Mouse (Mus musculus) MEL (cell line): ENCODE data around the gene Mapk10. TPM values are rescaled to one million over a fixed set of nuclear protein-coding genes. Genes with fewer than 3 reads are reported as not detected.

Experiments used
- DNase-seq: peaks from one replicate; pipeline ENCODE4 v3.0.0; 2011; ENCODE audit warnings: low read depth, low spot score
- H3K27ac ChIP-seq: 2 replicates; pipeline ENCODE4 v1.5.1; 2012; ENCODE audit warnings: low read depth, mild to moderate bottlenecking, control low read depth, low read length, moderate library complexity; ENCODE audit not compliant: control insufficient read depth
- H3K27me3 ChIP-seq, 2 experiments: fragments of 150-350 bp in 1 of 2; sonication (generic) in 1 of 2; 2 replicates each; pipeline ENCODE4 v1.6.1; 2012; ENCODE audit warnings: low read length in 2 of 2, mild to moderate bottlenecking in 2 of 2, improper control_type of control experiment in 1 of 2, moderate library complexity in 1 of 2; ENCODE audit not compliant: insufficient read depth in 2 of 2, control insufficient read depth in 1 of 2
- H3K36me3 ChIP-seq, 2 experiments: 2 replicates each; pipeline ENCODE4 v1.6.1; 2012 to 2014; ENCODE audit warnings: low read length in 2 of 2, improper control_type of control experiment in 1 of 2, inconsistent platforms in 1 of 2, mild to moderate bottlenecking in 1 of 2; ENCODE audit not compliant: insufficient read depth in 2 of 2, control insufficient read depth in 1 of 2
- H3K4me1 ChIP-seq, 2 experiments: fragments of 150-350 bp in 1 of 2; sonication (generic) in 1 of 2; 2 replicates each; pipeline ENCODE4 v1.6.1; 2012; ENCODE audit warnings: low read length in 2 of 2, improper control_type of control experiment in 1 of 2, mild to moderate bottlenecking in 1 of 2; ENCODE audit not compliant: insufficient read depth in 2 of 2, control insufficient read depth in 1 of 2
- H3K4me3 ChIP-seq, 2 experiments: fragments of 150-350 bp in 1 of 2; sonication (generic) in 1 of 2; 2 replicates each; pipeline ENCODE4 v1.5.1; 2012; ENCODE audit warnings: low read depth in 2 of 2, low read length in 2 of 2, mild to moderate bottlenecking in 2 of 2, moderate library complexity in 2 of 2, control low read depth in 1 of 2, improper control_type of control experiment in 1 of 2; ENCODE audit not compliant: control insufficient read depth in 1 of 2, insufficient read depth in 1 of 2
- H3K79me2 ChIP-seq: 2 replicates; pipeline ENCODE4 v1.6.1; 2012; ENCODE audit warnings: mild to moderate bottlenecking, low read length, moderate library complexity; ENCODE audit not compliant: control insufficient read depth, poor library complexity, insufficient read depth
- H3K9ac ChIP-seq: 2 replicates; pipeline ENCODE4 v1.6.1; 2012; ENCODE audit warnings: low read depth, mild to moderate bottlenecking, control low read depth, low read length, moderate library complexity; ENCODE audit not compliant: control insufficient read depth, poor library complexity, severe bottlenecking
- H3K9me3 ChIP-seq: fragments of 150-350 bp; sonication (generic); replicated peaks from 2 replicates; pipeline ENCODE4 v1.6.1; 2012; ENCODE audit warnings: mild to moderate bottlenecking, low read length, improper control_type of control experiment, moderate library complexity; ENCODE audit not compliant: insufficient read depth
- CTCF ChIP-seq, 3 experiments: IDR thresholded peaks in 2 of 3; conservative IDR thresholded peaks in 1 of 3; 2 replicates each; pipeline ENCODE4 v1.5.1; 2011 to 2012; ENCODE audit warnings: low read length in 3 of 3, low read depth in 2 of 3, mild to moderate bottlenecking in 2 of 3, improper control_type of control experiment in 1 of 3, inconsistent platforms in 1 of 3, mixed read lengths in 1 of 3, moderate library complexity in 1 of 3; ENCODE audit not compliant: control insufficient read depth in 1 of 3, insufficient read depth in 1 of 3, poor library complexity in 1 of 3, severe bottlenecking in 1 of 3
- E2F4 ChIP-seq: IDR thresholded peaks from 2 replicates; pipeline ENCODE4 v1.6.1; 2011; ENCODE audit warnings: low read depth, low read length, improper control_type of control experiment, borderline replicate concordance
- ELF1 ChIP-seq: IDR thresholded peaks from 2 replicates; pipeline ENCODE4 v1.6.1; 2014; ENCODE audit warnings: low read depth, mild to moderate bottlenecking, inconsistent platforms, low read length, improper control_type of control experiment, moderate library complexity
- EP300 ChIP-seq, 2 experiments: IDR thresholded peaks; 2 replicates each; pipeline ENCODE4 v1.6.1; 2011; ENCODE audit warnings: improper control_type of control experiment in 2 of 2, low read length in 2 of 2, low read depth in 1 of 2, mild to moderate bottlenecking in 1 of 2
- ETS1 ChIP-seq: IDR thresholded peaks from 2 replicates; pipeline ENCODE4 v1.6.1; 2012; ENCODE audit warnings: low read depth, mild to moderate bottlenecking, inconsistent platforms, low read length, improper control_type of control experiment, moderate library complexity
- GATA1 ChIP-seq: IDR thresholded peaks from 2 replicates; pipeline ENCODE4 v1.6.1; 2011; ENCODE audit warnings: low read depth, low read length, improper control_type of control experiment
- JUND ChIP-seq: IDR thresholded peaks from 2 replicates; pipeline ENCODE4 v1.6.1; 2011; ENCODE audit warnings: low read depth, mild to moderate bottlenecking, improper control_type of control experiment, low read length
- KAT2A ChIP-seq: conservative IDR thresholded peaks from 2 replicates; pipeline ENCODE4 v1.6.1; 2012; ENCODE audit warnings: low read depth, low read length, improper control_type of control experiment, inconsistent platforms
- MEF2A ChIP-seq: IDR thresholded peaks from 2 replicates; pipeline ENCODE4 v1.6.1; 2014; ENCODE audit warnings: low read depth, mild to moderate bottlenecking, inconsistent platforms, low read length, improper control_type of control experiment; ENCODE audit not compliant: poor library complexity, insufficient replicate concordance, severe bottlenecking; ENCODE audit errors: extremely low read depth
- MXI1 ChIP-seq: IDR thresholded peaks from 2 replicates; pipeline ENCODE4 v1.6.1; 2011; ENCODE audit warnings: mild to moderate bottlenecking, low read depth, low read length, improper control_type of control experiment
- MYB ChIP-seq: IDR thresholded peaks from 2 replicates; pipeline ENCODE4 v1.6.1; 2011; ENCODE audit warnings: mild to moderate bottlenecking, low read depth, low read length, improper control_type of control experiment
- MYC ChIP-seq: IDR thresholded peaks from 2 replicates; pipeline ENCODE4 v1.6.1; 2011; ENCODE audit warnings: low read depth, mild to moderate bottlenecking, low read length, improper control_type of control experiment, moderate library complexity
- NRF1 ChIP-seq: IDR thresholded peaks from 2 replicates; pipeline ENCODE4 v1.6.1; 2014; ENCODE audit warnings: low read depth, mild to moderate bottlenecking, inconsistent platforms, low read length, improper control_type of control experiment, moderate library complexity; ENCODE audit not compliant: poor library complexity, insufficient read depth, severe bottlenecking
- POLR2A ChIP-seq, 2 experiments: IDR thresholded peaks; 2 replicates each; pipeline ENCODE4 v1.6.1; 2011 to 2012; ENCODE audit warnings: low read length in 2 of 2, mild to moderate bottlenecking in 2 of 2, control low read depth in 1 of 2, improper control_type of control experiment in 1 of 2, low read depth in 1 of 2, moderate library complexity in 1 of 2; ENCODE audit not compliant: control insufficient read depth in 1 of 2, insufficient read depth in 1 of 2, poor library complexity in 1 of 2
- POLR2AphosphoS5 ChIP-seq: IDR thresholded peaks from 2 replicates; pipeline ENCODE4 v1.6.1; 2012; ENCODE audit warnings: low read depth, borderline replicate concordance, mild to moderate bottlenecking, inconsistent platforms, low read length, moderate library complexity, mixed read lengths
- RCOR1 ChIP-seq: IDR thresholded peaks from 2 replicates; pipeline ENCODE4 v1.6.1; 2012; ENCODE audit warnings: low read depth, mild to moderate bottlenecking, inconsistent platforms, low read length, improper control_type of control experiment
- SIN3A ChIP-seq: IDR thresholded peaks from 2 replicates; pipeline ENCODE4 v1.6.1; 2012; ENCODE audit warnings: low read length, improper control_type of control experiment, inconsistent platforms
- SMC3 ChIP-seq: IDR thresholded peaks from 2 replicates; pipeline ENCODE4 v1.6.1; 2011; ENCODE audit warnings: low read depth, low read length, improper control_type of control experiment
- TAL1 ChIP-seq: IDR thresholded peaks from 2 replicates; pipeline ENCODE4 v1.6.1; 2012; ENCODE audit warnings: mild to moderate bottlenecking, inconsistent platforms, low read length, moderate library complexity, mixed read lengths
- TBP ChIP-seq: IDR thresholded peaks from 2 replicates; pipeline ENCODE4 v1.8.0; 2011; ENCODE audit warnings: low read depth, low read length, improper control_type of control experiment
- UBTF ChIP-seq: IDR thresholded peaks from 2 replicates; pipeline ENCODE4 v1.6.1; 2012; ENCODE audit warnings: low read depth, mild to moderate bottlenecking, inconsistent platforms, low read length, improper control_type of control experiment, moderate library complexity, borderline replicate concordance; ENCODE audit not compliant: insufficient read depth
- USF1 ChIP-seq: IDR thresholded peaks from 2 replicates; pipeline ENCODE4 v1.6.1; 2014; ENCODE audit warnings: low read depth, mild to moderate bottlenecking, inconsistent platforms, low read length, improper control_type of control experiment, moderate library complexity
- ZC3H11A ChIP-seq: IDR thresholded peaks from 2 replicates; pipeline ENCODE4 v1.6.1; 2012; ENCODE audit warnings: low read depth, mild to moderate bottlenecking, inconsistent platforms, low read length, improper control_type of control experiment
- ZKSCAN1 ChIP-seq: IDR thresholded peaks from 2 replicates; pipeline ENCODE4 v1.6.1; 2012; ENCODE audit warnings: low read depth, mild to moderate bottlenecking, inconsistent platforms, low read length, improper control_type of control experiment, moderate library complexity
- polyA plus RNA-seq, 2 experiments: library from polyadenylated mRNA; stranded (reverse) in 1 of 2; unstranded in 1 of 2; fragments of >175 nt in 1 of 2; fragments of >200 nt in 1 of 2; gene quantifications; 2 replicates each; pipeline versions ENCODE4 v1.2.1 to v1.2.4; 2012; ENCODE audit warnings: low replicate concordance in 2 of 2, low read depth in 1 of 2; ENCODE audit not compliant: insufficient read length in 2 of 2, insufficient read depth in 1 of 2, missing spikeins in 1 of 2
- total RNA-seq: library from RNA; depleted of rRNA; stranded (reverse); fragments of 300-350 nt; gene quantifications from 2 replicates; pipeline ENCODE4 v1.2.3, GENCODE M21; 2012

Mapk10 gene
- total and polyA plus RNA-seq, 3 experiments, result not detected

GRCm38 (mm10) chr5:103208869-103209268, 2.3 kb downstream of the Mapk10 start:
- no peaks in the 10 kb centered on the region for H3K4me1 ChIP-seq
- TF ChIP-seq POLR2AphosphoS5 (no peak), SIN3A (no peak), SMC3 (no peak), RCOR1 (no peak), JUND (no peak), ELF1 (no peak), NRF1 (no peak), E2F4 (no peak), USF1 (no peak)
- no peak for DNase-seq
- H3K27me3 ChIP-seq, result no peaks in the 10 kb centered on the region
- H3K27ac ChIP-seq, result no peak overlapping the region
- H3K79me2 ChIP-seq, result no peaks in the 10 kb centered on the region
- no peak overlapping the region for H3K4me3 ChIP-seq
- no peaks in the 10 kb centered on the region for H3K9me3 ChIP-seq
- H3K9ac ChIP-seq, result no peak overlapping the region
- H3K36me3 ChIP-seq, result no peaks in the 10 kb centered on the region

- Histone ChIP-seq H3K27me3 (no peaks in the 10 kb centered on the region), H3K4me1 (no peaks in the 10 kb centered on the region), H3K9ac (no peak overlapping the region), H3K79me2 (no peaks in the 10 kb centered on the region), H3K27ac (no peak overlapping the region), H3K36me3 (no peaks in the 10 kb centered on the region), H3K9me3 (no peaks in the 10 kb centered on the region), H3K4me3 (no peak overlapping the region)
- no peak for DNase-seq
- TF ChIP-seq POLR2A (IDR thresholded peaks at IDR 0.05; ENCODE audit: control insufficient read depth in 1 of 2, insufficient read depth in 1 of 2, low read depth in 1 of 2, low read length in 2 of 2, poor library complexity in 1 of 2) (no peak), SIN3A (no peak), MYC (no peak), JUND (no peak), TAL1 (no peak), TBP (no peak), ZKSCAN1 (no peak), ETS1 (no peak)
Measured at GRCm38 (mm10) chr5:103208021-103208511, 3.1 kb downstream of the Mapk10 start.

- TF ChIP-seq SMC3 (no peak), POLR2AphosphoS5 (no peak), SIN3A (no peak), MXI1 (no peak), MEF2A (no peak), TBP (no peak), ZC3H11A (no peak), TAL1 (no peak), EP300 (IDR thresholded peaks at IDR 0.05; ENCODE audit: low read depth in 1 of 2, low read length in 2 of 2) (no peak), GATA1 (no peak), MYC (no peak), KAT2A (no peak), ELF1 (no peak), CTCF (IDR thresholded peaks at IDR 0.05 in 2 of 3, conservative IDR thresholded peaks at IDR 0.05 in 1 of 3; ENCODE audit: control insufficient read depth in 1 of 3, insufficient read depth in 1 of 3, low read depth in 2 of 3, low read length in 3 of 3, poor library complexity in 1 of 3, severe bottlenecking in 1 of 3) (no peak), UBTF (no peak), ZKSCAN1 (no peak), POLR2A (IDR thresholded peaks at IDR 0.05; ENCODE audit: control insufficient read depth in 1 of 2, insufficient read depth in 1 of 2, low read depth in 1 of 2, low read length in 2 of 2, poor library complexity in 1 of 2) (no peak), MYB (no peak)
- Histone ChIP-seq H3K27ac (no peak overlapping the region), H3K9me3 (no peaks in the 10 kb centered on the region), H3K27me3 (no peaks in the 10 kb centered on the region), H3K4me3 (no peak overlapping the region), H3K79me2 (no peaks in the 10 kb centered on the region), H3K4me1 (no peaks in the 10 kb centered on the region), H3K9ac (no peak overlapping the region), H3K36me3 (no peaks in the 10 kb centered on the region)
- no peak for DNase-seq
Measured at GRCm38 (mm10) chr5:103197796-103198325, 13.3 kb downstream of the Mapk10 start.
